Mouse (Mus musculus) megakaryocyte, embryonic 14.5 days (primary cell): ENCODE results near the gene Vkorc1l1.

Experiments
- FLI1 ChIP-seq: IDR thresholded peaks from 2 replicates; pipeline ENCODE4 v1.6.1; 2012; ENCODE audit warnings: low read length, inconsistent platforms, mixed read lengths
- GATA1 ChIP-seq: IDR thresholded peaks from 3 replicates; pipeline ENCODE4 v1.6.1; 2012; ENCODE audit warnings: mixed read lengths, low read length, inconsistent platforms, borderline replicate concordance

- TF ChIP-seq GATA1: no peak
- no peak for TF ChIP-seq FLI1
Measured at GRCm38 (mm10) chr5:130000735-130001134, 59.0 kb downstream of the Vkorc1l1 start.
